Mouse (Mus musculus) CH12.LX (cell line): Measurements from ENCODE around the gene Foxp1.

Experiments
- CTCF ChIP-seq, 2 experiments: IDR thresholded peaks in 1 of 2; conservative IDR thresholded peaks in 1 of 2; 2 replicates each; pipeline ENCODE4 v1.5.1; 2011 to 2012; ENCODE audit warnings: low read depth in 2 of 2, low read length in 2 of 2, improper control_type of control experiment in 1 of 2, inconsistent platforms in 1 of 2, mild to moderate bottlenecking in 1 of 2, moderate library complexity in 1 of 2
- E2F4 ChIP-seq: IDR thresholded peaks from 2 replicates; pipeline ENCODE4 v1.6.1; 2011; ENCODE audit warnings: low read depth, low read length, improper control_type of control experiment; ENCODE audit not compliant: insufficient replicate concordance
- JUND ChIP-seq: conservative IDR thresholded peaks from 2 replicates; pipeline ENCODE4 v1.6.1; 2011; ENCODE audit warnings: low read depth, low read length, improper control_type of control experiment
- KAT2A ChIP-seq: IDR thresholded peaks from 2 replicates; pipeline ENCODE4 v1.6.1; 2012; ENCODE audit warnings: low read length, improper control_type of control experiment, inconsistent platforms; ENCODE audit not compliant: insufficient replicate concordance
- MAFK ChIP-seq: IDR thresholded peaks from 2 replicates; pipeline ENCODE4 v1.6.1; 2011; ENCODE audit warnings: low read length, improper control_type of control experiment; ENCODE audit not compliant: insufficient replicate concordance
- MAZ ChIP-seq: IDR thresholded peaks from 2 replicates; pipeline ENCODE4 v1.6.1; 2012; ENCODE audit warnings: low read depth, mild to moderate bottlenecking, inconsistent platforms, low read length, improper control_type of control experiment, moderate library complexity
- MXI1 ChIP-seq: IDR thresholded peaks from 2 replicates; pipeline ENCODE4 v1.6.1; 2011; ENCODE audit warnings: mild to moderate bottlenecking, low read depth, low read length, improper control_type of control experiment
- POLR2A ChIP-seq: IDR thresholded peaks from 2 replicates; pipeline ENCODE4 v1.6.1; 2011; ENCODE audit warnings: low read depth, mild to moderate bottlenecking, improper control_type of control experiment, low read length
- SIN3A ChIP-seq: IDR thresholded peaks from 2 replicates; pipeline ENCODE4 v1.6.1; 2012; ENCODE audit warnings: low read length, improper control_type of control experiment, inconsistent platforms
- SMC3 ChIP-seq: IDR thresholded peaks from 2 replicates; pipeline ENCODE4 v1.6.1; 2011; ENCODE audit warnings: low read depth, low read length, improper control_type of control experiment
- UBTF ChIP-seq: IDR thresholded peaks from 2 replicates; pipeline ENCODE4 v1.6.1; 2012; ENCODE audit warnings: low read depth, mild to moderate bottlenecking, inconsistent platforms, low read length, improper control_type of control experiment, moderate library complexity
- USF1 ChIP-seq: IDR thresholded peaks from 2 replicates; pipeline ENCODE4 v1.6.1; 2014; ENCODE audit warnings: low read depth, mild to moderate bottlenecking, inconsistent platforms, low read length, improper control_type of control experiment
- USF2 ChIP-seq: conservative IDR thresholded peaks from 2 replicates; pipeline ENCODE4 v1.6.1; 2011; ENCODE audit warnings: low read depth, low read length, improper control_type of control experiment
- ZC3H11A ChIP-seq: IDR thresholded peaks from 2 replicates; pipeline ENCODE4 v1.6.1; 2012; ENCODE audit warnings: low read depth, mild to moderate bottlenecking, inconsistent platforms, low read length, improper control_type of control experiment

DNA sequence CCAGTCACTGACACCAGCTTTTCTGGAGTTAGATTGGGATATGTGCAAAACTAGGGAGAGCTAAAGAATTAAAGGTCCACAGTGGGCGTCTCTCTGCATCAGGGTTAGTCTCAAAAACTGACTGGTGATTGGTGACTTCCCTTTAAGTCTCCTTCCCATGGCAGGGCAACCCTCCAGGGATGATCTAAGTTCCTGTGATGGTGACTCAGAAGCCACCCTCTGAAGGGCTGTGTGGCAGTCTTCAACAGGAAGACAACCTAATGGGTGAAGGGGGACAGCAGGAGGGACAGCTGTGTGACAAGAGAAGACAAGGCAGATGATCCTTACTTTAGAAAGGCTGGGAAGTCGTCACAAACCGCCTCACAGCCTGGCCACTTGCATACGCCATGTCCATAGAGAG is 544.7 kb downstream of the Foxp1 start:
- TF ChIP-seq MXI1 (no peak), SIN3A (no peak), CTCF (conservative IDR thresholded peaks at IDR 0.05 in 1 of 2, IDR thresholded peaks at IDR 0.05 in 1 of 2; ENCODE audit: low read depth in 2 of 2, low read length in 2 of 2) (no peak), POLR2A (no peak), UBTF (no peak), MAFK (no peak), SMC3 (no peak), USF1 (no peak), MAZ (no peak), JUND (no peak), ZC3H11A (no peak), USF2 (no peak), E2F4 (no peak), KAT2A (no peak)
